Mouse (Mus musculus): ENCODE data around the gene Aif1l. TPM values are rescaled to one million over a fixed set of nuclear protein-coding genes. Genes with fewer than 3 reads are reported as not detected.

The Aif1l gene
- polyA plus RNA-seq, 1 experiment from 2014 or later, result 84.7 TPM

GRCm38 (mm10) chr2:31925936-31926335 is 24.0 kb upstream of the Aif1l start:
- Histone ChIP-seq H3K4me1 (no peaks in the 10 kb centered on the region), H3K27ac (no peak overlapping the region), H3K27me3 (ENCODE audit: poor library complexity, severe bottlenecking) (peaks cover 9% of the 10 kb centered on the region), H3K36me3 (replicated peaks) (no peaks in the 10 kb centered on the region), H3K4me3 (no peak overlapping the region), H3K9me3 (no peaks in the 10 kb centered on the region)
- 72% methylated on average over 4 of the region's 4 CpGs for WGBS
- DNase-seq (ENCODE audit: extremely low spot score, low spot score), result no peak

- Histone ChIP-seq H3K36me3 (replicated peaks) (no peaks in the 10 kb centered on the region), H3K4me3 (no peak overlapping the region), H3K27me3 (ENCODE audit: poor library complexity, severe bottlenecking) (0 out of 2 replicates have a peak, but pooled peaks cover 7% of the 10 kb centered on the region), H3K9me3 (no peaks in the 10 kb centered on the region), H3K4me1 (peaks cover 17% of the 10 kb centered on the region), H3K27ac (no peak overlapping the region)
- WGBS, result 89% methylated on average over 3 of the region's 3 CpGs
- DNase-seq (ENCODE audit: extremely low spot score, low spot score), result no peak
Measured at GRCm38 (mm10) chr2:31929664-31930063, 20.3 kb upstream of the Aif1l start.

- peaks cover 29% of the 10 kb centered on the region for H3K4me1 ChIP-seq
- no peaks in the 10 kb centered on the region for H3K36me3 ChIP-seq (replicated peaks)
- DNase-seq (ENCODE audit: extremely low spot score, low spot score), result no peak
- H3K9me3 ChIP-seq, result no peaks in the 10 kb centered on the region
- H3K27me3 ChIP-seq (ENCODE audit: poor library complexity, severe bottlenecking), result peaks cover 16% of the 10 kb centered on the region; the same call in 1 of the 2 replicates
- no peak overlapping the region for H3K4me3 ChIP-seq
- 33% methylated on average over 4 of the region's 4 CpGs for WGBS
- H3K27ac ChIP-seq, result no peak overlapping the region
Measured at GRCm38 (mm10) chr2:31934551-31934950, 15.4 kb upstream of the Aif1l start.

- Histone ChIP-seq H3K27ac (no peak overlapping the region), H3K27me3 (ENCODE audit: poor library complexity, severe bottlenecking) (peaks cover 16% of the 10 kb centered on the region; the same call in 1 of the 2 replicates), H3K4me3 (no peak overlapping the region), H3K4me1 (peaks cover 29% of the 10 kb centered on the region), H3K9me3 (no peaks in the 10 kb centered on the region), H3K36me3 (replicated peaks) (no peaks in the 10 kb centered on the region)
- DNase-seq (ENCODE audit: extremely low spot score, low spot score), result no peak
- 47% methylated on average over 4 of the region's 4 CpGs for WGBS
Measured at GRCm38 (mm10) chr2:31935054-31935453, 14.9 kb upstream of the Aif1l start.

- Histone ChIP-seq H3K27ac (no peak overlapping the region), H3K4me3 (no peak overlapping the region), H3K4me1 (peaks cover 21% of the 10 kb centered on the region), H3K27me3 (ENCODE audit: poor library complexity, severe bottlenecking) (peaks cover 9% of the 10 kb centered on the region; the same call in 1 of the 2 replicates), H3K9me3 (no peaks in the 10 kb centered on the region), H3K36me3 (replicated peaks) (no peaks in the 10 kb centered on the region)
- 93% methylated on average over 1 of the region's 1 CpGs for WGBS
- no peak for DNase-seq (ENCODE audit: extremely low spot score, low spot score)
Measured at GRCm38 (mm10) chr2:31938298-31938697, 11.6 kb upstream of the Aif1l start.

- H3K27me3 ChIP-seq (ENCODE audit: poor library complexity, severe bottlenecking), result 0 out of 2 replicates have a peak, but pooled peaks cover 2% of the 10 kb centered on the region
- H3K9me3 ChIP-seq, result no peaks in the 10 kb centered on the region
- 85% methylated on average over 4 of the region's 4 CpGs for WGBS
- no peaks in the 10 kb centered on the region for H3K36me3 ChIP-seq (replicated peaks)
- no peak for DNase-seq (ENCODE audit: extremely low spot score, low spot score)
- no peaks in the 10 kb centered on the region for H3K4me1 ChIP-seq
- H3K4me3 ChIP-seq, result no peak overlapping the region
- H3K27ac ChIP-seq, result no peak overlapping the region
Measured at GRCm38 (mm10) chr2:31943011-31943410, 6.9 kb upstream of the Aif1l start.

GRCm38 (mm10) chr2:31945580-31945979 is 4.4 kb upstream of the Aif1l start:
- H3K4me1 ChIP-seq, result peaks cover 15% of the 10 kb centered on the region

GRCm38 (mm10) chr2:31948392-31948791 is 1.5 kb upstream of the Aif1l start:
- no peak for DNase-seq (ENCODE audit: extremely low spot score, low spot score)
- no peaks in the 10 kb centered on the region for H3K9me3 ChIP-seq
- WGBS, result 78% methylated on average over 6 of the region's 6 CpGs

More at GRCm38 (mm10) chr2:31945580-31945979, 4.4 kb upstream of the Aif1l start:
- no peaks in the 10 kb centered on the region for H3K9me3 ChIP-seq
- H3K27ac ChIP-seq, result no peak overlapping the region
- H3K27me3 ChIP-seq (ENCODE audit: poor library complexity, severe bottlenecking), result peaks cover 18% of the 10 kb centered on the region
- no peak overlapping the region for H3K4me3 ChIP-seq
- no peaks in the 10 kb centered on the region for H3K36me3 ChIP-seq (replicated peaks)
- 80% methylated on average over 2 of the region's 2 CpGs for WGBS
- no peak for DNase-seq (ENCODE audit: extremely low spot score, low spot score)

GRCm38 (mm10) chr2:31948801-31949200 is 1.1 kb upstream of the Aif1l start:
- peaks cover 22% of the 10 kb centered on the region for H3K36me3 ChIP-seq (replicated peaks)
- no peak for DNase-seq (ENCODE audit: extremely low spot score, low spot score)
- H3K4me3 ChIP-seq, result no peak overlapping the region
- H3K27ac ChIP-seq, result no peak overlapping the region
- peaks cover 41% of the 10 kb centered on the region for H3K4me1 ChIP-seq
- peaks cover 18% of the 10 kb centered on the region for H3K27me3 ChIP-seq (ENCODE audit: poor library complexity, severe bottlenecking)
- WGBS, result 79% methylated on average over 6 of the region's 6 CpGs
- H3K9me3 ChIP-seq, result no peaks in the 10 kb centered on the region

More at GRCm38 (mm10) chr2:31948392-31948791, 1.5 kb upstream of the Aif1l start:
- H3K27ac ChIP-seq, result no peak overlapping the region
- H3K27me3 ChIP-seq (ENCODE audit: poor library complexity, severe bottlenecking), result peaks cover 18% of the 10 kb centered on the region
- peaks cover 18% of the 10 kb centered on the region for H3K36me3 ChIP-seq (replicated peaks)
- H3K4me3 ChIP-seq, result no peak overlapping the region
- peaks cover 39% of the 10 kb centered on the region for H3K4me1 ChIP-seq

- no peaks in the 10 kb centered on the region for H3K9me3 ChIP-seq
- H3K36me3 ChIP-seq (replicated peaks), result peaks cover 43% of the 10 kb centered on the region
- H3K27me3 ChIP-seq (ENCODE audit: poor library complexity, severe bottlenecking), result peaks cover 18% of the 10 kb centered on the region
- H3K4me1 ChIP-seq, result peaks cover 46% of the 10 kb centered on the region
- 23% methylated on average over 9 of the region's 9 CpGs for WGBS
- peak overlapping the region; percentile 91 for H3K27ac ChIP-seq
- no peak for DNase-seq (ENCODE audit: extremely low spot score, low spot score)
- peak overlapping the region; percentile 88 for H3K4me3 ChIP-seq
Measured at GRCm38 (mm10) chr2:31950966-31951365, 1.0 kb downstream of the Aif1l start.

GRCm38 (mm10) chr2:31952236-31952635 is 2.3 kb downstream of the Aif1l start:
- DNase-seq (ENCODE audit: extremely low spot score, low spot score), result no peak
- H3K4me3 ChIP-seq, result peak overlapping the region; percentile 88; the same call in 1 of the 2 replicates
- H3K36me3 ChIP-seq (replicated peaks), result peaks cover 53% of the 10 kb centered on the region
- no peaks in the 10 kb centered on the region for H3K9me3 ChIP-seq
- 92% methylated on average over 10 of the region's 10 CpGs for WGBS
- H3K4me1 ChIP-seq, result peaks cover 46% of the 10 kb centered on the region
- no peak overlapping the region for H3K27ac ChIP-seq
- peaks cover 18% of the 10 kb centered on the region for H3K27me3 ChIP-seq (ENCODE audit: poor library complexity, severe bottlenecking)

- Histone ChIP-seq H3K27ac (no peak overlapping the region), H3K9me3 (no peaks in the 10 kb centered on the region), H3K4me3 (no peak overlapping the region), H3K36me3 (replicated peaks) (peaks cover 58% of the 10 kb centered on the region), H3K27me3 (ENCODE audit: poor library complexity, severe bottlenecking) (peaks cover 18% of the 10 kb centered on the region), H3K4me1 (peaks cover 46% of the 10 kb centered on the region)
- no peak for DNase-seq (ENCODE audit: extremely low spot score, low spot score)
- WGBS, result 91% methylated on average over 3 of the region's 3 CpGs
Measured at GRCm38 (mm10) chr2:31952725-31953124, 2.8 kb downstream of the Aif1l start.

GRCm38 (mm10) chr2:31953687-31954086 is 3.7 kb downstream of the Aif1l start:
- Histone ChIP-seq H3K27me3 (ENCODE audit: poor library complexity, severe bottlenecking) (peaks cover 10% of the 10 kb centered on the region), H3K36me3 (replicated peaks) (peaks cover 67% of the 10 kb centered on the region), H3K4me3 (no peak overlapping the region), H3K4me1 (peaks cover 46% of the 10 kb centered on the region), H3K9me3 (no peaks in the 10 kb centered on the region), H3K27ac (no peak overlapping the region)
- 87% methylated on average over 8 of the region's 8 CpGs for whole genome bisulfite sequencing
- no peak for DNase-seq (ENCODE audit: extremely low spot score, low spot score)

GRCm38 (mm10) chr2:31954779-31955181 is 4.8 kb downstream of the Aif1l start:
- Histone ChIP-seq H3K4me3 (no peak overlapping the region), H3K27ac (no peak overlapping the region), H3K27me3 (ENCODE audit: poor library complexity, severe bottlenecking) (no peaks in the 10 kb centered on the region), H3K36me3 (replicated peaks) (peaks cover 78% of the 10 kb centered on the region), H3K9me3 (no peaks in the 10 kb centered on the region), H3K4me1 (peaks cover 39% of the 10 kb centered on the region)
- WGBS, result 91% methylated on average over 9 of the region's 9 CpGs
- DNase-seq (ENCODE audit: extremely low spot score, low spot score), result no peak

Data from forebrain, embryonic 10.5 days (tissue).